Mouse (Mus musculus): Measurements from ENCODE around the gene Kdelr3. TPM values are rescaled to one million over a fixed set of nuclear protein-coding genes. Genes with fewer than 3 reads are reported as not detected.

Gene Kdelr3
- polyA plus RNA-seq, 1 experiment, result not detected

GRCm38 (mm10) chr15:79548226-79548625 is 32.0 kb downstream of the Kdelr3 start:
- Histone ChIP-seq H3K27ac (ENCODE audit: insufficient read depth, low read depth, low read length) (no peak overlapping the region), H3K4me1 (ENCODE audit: control insufficient read depth, insufficient read depth, low read length) (peaks cover 7% of the 10 kb centered on the region), H3K4me3 (ENCODE audit: insufficient read depth, low read length) (no peak overlapping the region)
- no peak for TF ChIP-seq CTCF (IDR thresholded peaks at IDR 0.05; ENCODE audit: low read depth, low read length)
- TF ChIP-seq POLR2A (IDR thresholded peaks at IDR 0.05; ENCODE audit: borderline replicate concordance, low read depth, low read length), result no peak

- no peak for TF ChIP-seq POLR2A (IDR thresholded peaks at IDR 0.05; ENCODE audit: borderline replicate concordance, low read depth, low read length)
- no peak for TF ChIP-seq CTCF (IDR thresholded peaks at IDR 0.05; ENCODE audit: low read depth, low read length)
- H3K4me1 ChIP-seq (ENCODE audit: control insufficient read depth, insufficient read depth, low read length), result no peaks in the 10 kb centered on the region
- no peak overlapping the region for H3K4me3 ChIP-seq (ENCODE audit: insufficient read depth, low read length)
- H3K27ac ChIP-seq (ENCODE audit: insufficient read depth, low read depth, low read length), result no peak overlapping the region
Observed at GRCm38 (mm10) chr15:79552566-79552965, 36.4 kb downstream of the Kdelr3 start.

- H3K4me1 ChIP-seq (ENCODE audit: control insufficient read depth, insufficient read depth, low read length), result no peaks in the 10 kb centered on the region
- H3K27ac ChIP-seq (ENCODE audit: insufficient read depth, low read depth, low read length), result no peak overlapping the region
- H3K4me3 ChIP-seq (ENCODE audit: insufficient read depth, low read length), result no peak overlapping the region
- TF ChIP-seq POLR2A (IDR thresholded peaks at IDR 0.05; ENCODE audit: borderline replicate concordance, low read depth, low read length) (no peak), CTCF (IDR thresholded peaks at IDR 0.05; ENCODE audit: low read depth, low read length) (no peak)
Observed at GRCm38 (mm10) chr15:79559649-79560048, 43.4 kb downstream of the Kdelr3 start.

- TF ChIP-seq POLR2A (IDR thresholded peaks at IDR 0.05; ENCODE audit: borderline replicate concordance, low read depth, low read length), result no peak
- no peak for TF ChIP-seq CTCF (IDR thresholded peaks at IDR 0.05; ENCODE audit: low read depth, low read length)
- H3K4me3 ChIP-seq (ENCODE audit: insufficient read depth, low read length), result no peak overlapping the region
- no peak overlapping the region for H3K27ac ChIP-seq (ENCODE audit: insufficient read depth, low read depth, low read length)
- no peaks in the 10 kb centered on the region for H3K4me1 ChIP-seq (ENCODE audit: control insufficient read depth, insufficient read depth, low read length)
Observed at GRCm38 (mm10) chr15:79562417-79562816, 46.2 kb downstream of the Kdelr3 start.

- TF ChIP-seq POLR2A (IDR thresholded peaks at IDR 0.05; ENCODE audit: borderline replicate concordance, low read depth, low read length), result no peak
- peaks cover 13% of the 10 kb centered on the region for H3K4me1 ChIP-seq (ENCODE audit: control insufficient read depth, insufficient read depth, low read length)
- no peak overlapping the region for H3K4me3 ChIP-seq (ENCODE audit: insufficient read depth, low read length)
- no peak overlapping the region for H3K27ac ChIP-seq (ENCODE audit: insufficient read depth, low read depth, low read length)
Observed at GRCm38 (mm10) chr15:79575543-79576222, 59.5 kb downstream of the Kdelr3 start.

GRCm38 (mm10) chr15:79576947-79577346 is 60.7 kb downstream of the Kdelr3 start:
- Histone ChIP-seq H3K4me3 (ENCODE audit: insufficient read depth, low read length) (no peak overlapping the region), H3K27ac (ENCODE audit: insufficient read depth, low read depth, low read length) (no peak overlapping the region), H3K4me1 (ENCODE audit: control insufficient read depth, insufficient read depth, low read length) (peaks cover 13% of the 10 kb centered on the region)
- TF ChIP-seq POLR2A (IDR thresholded peaks at IDR 0.05; ENCODE audit: borderline replicate concordance, low read depth, low read length) (no peak), CTCF (IDR thresholded peaks at IDR 0.05; ENCODE audit: low read depth, low read length) (no peak)

Other genes starting within 250 kb of the Kdelr3 start
- not detected in 2 replicates for gene Baiap2l2, start 230.9 kb upstream of the Kdelr3 start, polyA plus RNA-seq (2012; ENCODE audit: insufficient read depth, insufficient read length, missing spikeins)
- 4.5 and 5.5 TPM in 2 replicates for gene Pla2g6, start 188.0 kb upstream of the Kdelr3 start, polyA plus RNA-seq (2012; ENCODE audit: insufficient read depth, insufficient read length, missing spikeins)
- gene Maff, start 169.8 kb upstream of the Kdelr3 start, polyA plus RNA-seq (2012; ENCODE audit: insufficient read depth, insufficient read length, missing spikeins), result 0.90 and 1.5 TPM in 2 replicates
- gene Tmem184b, start 112.8 kb upstream of the Kdelr3 start, polyA plus RNA-seq (2012; ENCODE audit: insufficient read depth, insufficient read length, missing spikeins), result 48.1 and 51.2 TPM in 2 replicates
- gene Csnk1e, start 60.8 kb upstream of the Kdelr3 start, polyA plus RNA-seq (2012; ENCODE audit: insufficient read depth, insufficient read length, missing spikeins), result 60.7 and 61.8 TPM in 2 replicates
- not detected in 2 replicates for gene Kcnj4, start 11.2 kb upstream of the Kdelr3 start, polyA plus RNA-seq (2012; ENCODE audit: insufficient read depth, insufficient read length, missing spikeins)
- 212 and 228 TPM in 2 replicates for gene Ddx17, start 30.3 kb downstream of the Kdelr3 start, polyA plus RNA-seq (2012; ENCODE audit: insufficient read depth, insufficient read length, missing spikeins)
- 0.86 TPM in 1 of 2 replicates, not detected in the other for gene Dmc1, start 88.7 kb downstream of the Kdelr3 start, polyA plus RNA-seq (2012; ENCODE audit: insufficient read depth, insufficient read length, missing spikeins)
- 2.2 and 2.6 TPM in 2 replicates for gene Fam227a, start 142.5 kb downstream of the Kdelr3 start, polyA plus RNA-seq (2012; ENCODE audit: insufficient read depth, insufficient read length, missing spikeins)
- gene Cby1, start 142.8 kb downstream of the Kdelr3 start, polyA plus RNA-seq (2012; ENCODE audit: insufficient read depth, insufficient read length, missing spikeins), result 12.5 and 14.7 TPM in 2 replicates
- 129 and 135 TPM in 2 replicates for gene Tomm22, start 154.4 kb downstream of the Kdelr3 start, polyA plus RNA-seq (2012; ENCODE audit: insufficient read depth, insufficient read length, missing spikeins)
- 20.2 and 21.0 TPM in 2 replicates for gene Josd1, start 171.5 kb downstream of the Kdelr3 start, polyA plus RNA-seq (2012; ENCODE audit: insufficient read depth, insufficient read length, missing spikeins)
- gene Gtpbp1, start 174.4 kb downstream of the Kdelr3 start, polyA plus RNA-seq (2012; ENCODE audit: insufficient read depth, insufficient read length, missing spikeins), result 27.1 and 32.7 TPM in 2 replicates
- 57.1 and 63.2 TPM in 2 replicates for gene Sun2, start 226.1 kb downstream of the Kdelr3 start, polyA plus RNA-seq (2012; ENCODE audit: insufficient read depth, insufficient read length, missing spikeins)